Mouse (Mus musculus): ENCODE results near the gene Gdf3.
A peak's percentile ranks its signal among the peaks of the same experiment; 100 is the strongest.
"Not testable (repeated sequence)": the region's sequence is repeated elsewhere in the genome, so short reads cannot be mapped to it uniquely, and the experiment has no call there.

Gdf3 gene

DNA sequence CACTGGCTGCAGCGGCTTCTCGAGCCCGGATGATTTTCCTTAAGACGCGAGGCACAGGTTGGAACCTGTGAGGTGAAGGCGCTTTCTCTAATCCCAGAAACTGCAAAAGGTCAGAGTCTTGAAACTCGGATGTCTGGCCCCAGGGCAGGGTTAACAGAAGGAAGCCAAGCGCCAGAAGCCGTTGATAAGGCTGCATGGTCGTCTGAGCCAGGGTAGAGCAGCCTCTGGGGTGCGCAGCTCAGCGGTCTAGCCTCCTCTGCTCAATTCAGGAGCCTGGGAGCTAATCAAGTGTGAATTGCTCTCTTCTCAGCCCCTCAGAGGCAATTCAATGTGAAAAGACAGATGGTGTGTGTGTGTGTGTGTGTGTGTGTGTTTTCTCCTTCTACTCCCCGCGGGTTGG lies at the start of gene Gdf3:
Gene Gdf3 (minus strand): TSS at position 317 of the 400 bp plus-strand sequence.
- no peak for DNase-seq

- DNase-seq: no peak
Observed at GRCm38 (mm10) chr6:122659567-122659966, 49.7 kb upstream of the Gdf3 start.

- no peak for DNase-seq
Observed at GRCm38 (mm10) chr6:122657630-122658029, 47.7 kb upstream of the Gdf3 start.

DNA sequence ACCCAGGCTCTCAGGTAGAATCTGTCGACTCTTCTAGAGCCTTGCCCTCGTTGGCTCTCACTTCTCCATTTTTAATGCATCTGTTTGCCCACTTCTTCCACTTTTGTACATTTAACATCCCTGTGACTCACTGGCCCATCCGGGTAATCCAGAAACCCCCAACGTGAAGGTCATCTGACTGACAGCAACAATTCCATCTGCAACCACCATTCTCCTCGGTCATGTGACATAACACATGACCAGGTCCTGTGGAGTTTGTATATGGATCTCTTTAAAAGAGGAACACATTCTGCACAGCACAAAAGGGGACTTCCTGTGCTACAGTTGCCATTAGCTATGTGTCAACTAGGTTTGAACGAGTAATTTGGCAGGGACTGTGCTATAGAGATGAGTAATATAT lies 44.4 kb upstream of the Gdf3 start:
- no peak for DNase-seq

DNA sequence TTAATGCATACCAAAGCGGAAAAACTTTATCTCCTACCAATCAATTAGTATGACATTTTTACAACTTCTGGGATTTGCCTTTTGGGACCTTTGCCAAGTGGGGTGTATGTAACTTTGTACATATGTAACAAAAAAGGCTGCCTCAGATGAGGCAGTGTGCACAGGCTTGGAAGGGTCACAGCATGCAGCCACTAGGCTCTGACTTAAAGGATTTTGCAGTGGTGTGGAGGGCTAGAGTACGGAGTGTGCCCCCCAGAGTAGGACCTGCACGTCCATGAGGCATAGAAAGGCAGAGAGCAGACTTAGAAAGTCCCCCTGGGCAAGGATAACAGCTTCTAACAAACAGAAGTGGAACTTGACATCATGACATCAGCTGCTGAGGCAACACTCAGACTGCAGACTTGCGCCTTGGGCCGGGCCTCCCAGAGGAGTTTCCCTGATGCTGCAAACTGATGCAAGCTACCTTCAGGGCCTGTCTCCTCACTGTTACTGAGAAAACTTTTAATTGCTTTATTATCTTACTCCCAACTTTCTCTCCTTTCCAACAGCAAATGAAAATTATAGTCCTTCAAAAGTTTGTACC lies 40.6 kb upstream of the Gdf3 start:
- no peak for DNase-seq

DNA sequence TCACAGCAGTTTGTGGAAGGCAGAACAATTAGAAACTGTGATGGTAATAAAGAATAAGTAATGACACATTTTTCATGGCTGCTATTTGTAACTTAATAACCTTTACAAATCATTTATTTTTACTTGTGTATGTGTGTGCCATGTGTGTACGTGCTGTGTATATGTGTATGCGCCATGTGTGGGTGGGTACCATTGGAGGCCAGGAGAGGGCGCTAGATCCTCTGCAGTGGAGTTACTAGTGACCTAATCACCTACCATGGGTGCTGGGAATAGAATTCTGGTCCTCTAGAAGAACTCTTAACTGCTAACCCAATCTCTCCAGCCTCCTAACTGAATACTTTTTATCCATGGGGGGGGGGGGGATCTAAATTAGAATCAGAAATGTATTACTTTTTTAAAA lies 40.0 kb upstream of the Gdf3 start:
- DNase-seq: no peak

DNA sequence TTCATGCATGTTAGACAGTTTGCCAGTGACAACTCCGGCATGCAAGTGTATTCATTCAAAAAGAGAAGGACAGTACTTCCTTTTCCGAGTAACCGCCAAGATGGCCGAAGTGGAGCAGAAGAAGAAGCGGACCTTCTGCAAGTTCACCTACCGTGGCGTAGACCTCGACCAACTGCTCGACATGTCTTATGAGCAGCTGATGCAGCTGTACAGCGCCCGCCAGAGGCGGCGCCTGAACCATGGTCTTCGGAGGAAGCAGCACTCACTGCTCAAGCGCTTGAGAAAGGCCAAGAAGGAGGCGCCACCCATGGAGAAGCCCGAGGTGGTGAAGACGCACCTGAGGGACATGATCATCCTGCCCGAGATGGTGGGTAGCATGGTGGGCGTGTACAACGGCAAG lies 34.3 kb upstream of the Gdf3 start:
- DNase-seq: not testable (repeated sequence)

GRCm38 (mm10) chr6:122637566-122637965 lies 27.7 kb upstream of the Gdf3 start:
- not testable (repeated sequence) for DNase-seq

DNA sequence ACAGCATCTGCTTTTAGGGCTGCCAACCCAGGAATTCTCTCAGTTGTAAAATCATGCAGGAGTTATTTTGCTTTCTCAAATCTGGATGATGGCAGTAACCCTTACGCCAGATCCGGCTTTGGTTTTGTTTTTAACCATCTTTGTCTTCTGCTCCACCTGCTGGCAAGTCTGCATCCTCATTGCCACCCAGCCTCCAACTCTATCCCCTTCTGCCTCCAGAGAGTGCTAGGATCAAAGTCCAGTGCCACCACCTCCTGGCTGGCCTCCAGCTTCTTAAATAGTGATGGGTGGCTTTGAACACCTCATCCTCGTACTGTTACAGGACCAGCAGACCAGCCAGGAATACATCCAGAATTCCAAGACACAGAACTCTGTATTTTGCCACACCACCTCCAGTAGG lies 26.8 kb upstream of the Gdf3 start:
- no peak for DNase-seq

DNA sequence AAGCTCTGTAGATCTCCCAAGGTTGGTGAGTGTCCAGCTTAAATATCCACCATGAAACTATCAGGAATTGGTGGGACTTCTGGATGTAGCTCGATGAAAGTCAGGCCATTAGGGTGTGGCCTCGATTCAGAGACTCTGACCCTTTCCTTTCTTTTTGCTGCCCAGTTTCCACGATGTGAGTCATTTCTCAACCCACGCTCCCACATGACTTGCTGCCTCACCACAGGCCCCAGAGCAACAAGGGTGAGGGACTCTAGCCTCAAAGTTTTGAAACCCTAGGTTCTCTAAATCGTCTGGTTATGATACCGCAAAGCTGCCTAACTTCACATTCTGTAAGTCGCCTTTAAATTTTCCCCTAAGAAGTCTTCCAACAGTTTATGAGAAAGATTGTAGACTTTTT lies 25.4 kb upstream of the Gdf3 start:
- DNase-seq: no peak

GRCm38 (mm10) chr6:122633411-122633810 lies 23.5 kb upstream of the Gdf3 start:
- DNase-seq: no peak

- no peak for DNase-seq
Observed at GRCm38 (mm10) chr6:122627469-122628108, 17.7 kb upstream of the Gdf3 start.

- DNase-seq: no peak
Observed at GRCm38 (mm10) chr6:122626110-122626509, 16.2 kb upstream of the Gdf3 start, which contains the start of gene Dppa3. Gene Dppa3 (plus strand): TSS chr6:122626410.

DNA sequence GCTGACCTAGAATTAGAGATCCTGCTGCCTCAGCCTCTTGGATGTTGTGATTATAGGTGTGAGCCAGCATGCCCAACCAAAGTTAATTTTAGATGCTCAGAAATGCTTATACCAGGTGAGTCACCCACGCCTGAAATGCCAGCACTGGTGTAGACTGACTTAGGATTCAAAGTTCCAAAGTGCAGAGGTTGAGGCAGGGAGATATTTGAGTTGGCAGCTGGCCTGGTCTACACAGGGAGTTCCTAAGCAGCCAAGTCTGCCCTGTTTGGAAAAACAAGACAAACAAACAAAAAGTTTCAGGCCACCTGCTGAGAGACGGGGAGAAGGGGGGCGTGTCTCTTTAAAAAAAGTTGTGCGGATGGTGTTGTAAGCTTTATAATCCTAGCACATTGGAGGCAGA lies 15.3 kb upstream of the Gdf3 start:
- DNase-seq: no peak

- DNase-seq: no peak
Observed at GRCm38 (mm10) chr6:122624480-122624879, 14.6 kb upstream of the Gdf3 start.

DNA sequence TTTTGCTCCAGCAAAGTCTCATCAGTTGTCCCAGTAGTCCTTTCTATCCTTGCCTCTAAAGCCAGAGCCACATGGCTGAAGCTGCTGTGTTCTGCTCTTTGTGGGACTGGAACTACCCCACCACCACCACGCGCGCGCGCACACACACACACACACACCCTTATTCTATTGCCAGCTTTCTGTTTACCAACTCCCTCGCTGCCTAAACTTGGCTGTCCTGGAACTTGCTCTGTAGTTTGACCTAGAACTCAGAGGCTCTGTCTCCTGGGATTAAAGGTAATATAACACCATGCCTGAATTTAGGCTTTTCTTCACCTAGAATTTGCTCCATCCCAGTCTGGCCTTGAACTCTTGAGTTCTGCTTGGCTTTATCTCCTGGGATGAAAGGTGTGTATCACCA lies 11.2 kb upstream of the Gdf3 start:
- DNase-seq: no peak

GRCm38 (mm10) chr6:122616022-122616421 lies 6.1 kb upstream of the Gdf3 start:
- DNase-seq: no peak

DNA sequence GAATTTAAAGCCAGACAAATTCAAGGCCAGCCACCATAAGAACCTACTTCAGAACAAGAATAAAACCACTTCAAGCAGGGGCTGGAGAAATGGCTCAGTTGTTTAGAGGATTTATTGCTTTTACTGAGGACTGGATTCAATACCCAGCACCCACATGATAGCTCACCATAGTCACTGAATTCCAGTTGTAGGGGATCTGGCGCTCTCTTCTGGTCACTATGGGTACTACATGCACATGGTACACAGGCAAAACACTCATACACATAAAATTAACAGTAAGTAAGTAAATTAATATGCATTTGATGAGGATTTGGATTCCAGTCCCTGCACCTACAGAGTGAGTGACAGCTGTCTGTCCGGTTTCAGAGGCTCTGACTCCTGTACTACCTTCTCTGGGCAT lies 4.2 kb upstream of the Gdf3 start:
- DNase-seq: peak; percentile 31

DNA sequence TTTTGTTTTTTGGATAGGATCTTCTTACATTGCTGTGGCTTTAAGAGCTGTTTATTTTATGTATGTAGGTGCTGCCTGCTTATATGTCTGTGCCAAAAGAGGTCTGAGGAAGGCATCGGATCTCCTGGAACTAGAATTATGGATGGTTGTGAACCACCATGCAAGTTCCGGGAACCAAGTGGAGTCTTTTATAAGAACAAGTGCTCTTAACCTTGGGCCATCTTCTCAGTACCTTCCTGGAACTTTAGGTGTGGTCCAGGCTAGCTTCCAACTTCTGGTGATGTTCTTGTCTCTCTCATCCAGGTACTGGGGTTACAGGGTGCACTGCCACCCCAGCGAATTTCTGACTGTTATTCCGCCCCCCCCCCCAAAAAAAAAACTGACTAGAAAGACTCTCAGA lies 2.5 kb upstream of the Gdf3 start:
- no peak for DNase-seq

GRCm38 (mm10) chr6:122609377-122609728 lies 534 bp downstream of the Gdf3 start:
- DNase-seq: no peak

DNA sequence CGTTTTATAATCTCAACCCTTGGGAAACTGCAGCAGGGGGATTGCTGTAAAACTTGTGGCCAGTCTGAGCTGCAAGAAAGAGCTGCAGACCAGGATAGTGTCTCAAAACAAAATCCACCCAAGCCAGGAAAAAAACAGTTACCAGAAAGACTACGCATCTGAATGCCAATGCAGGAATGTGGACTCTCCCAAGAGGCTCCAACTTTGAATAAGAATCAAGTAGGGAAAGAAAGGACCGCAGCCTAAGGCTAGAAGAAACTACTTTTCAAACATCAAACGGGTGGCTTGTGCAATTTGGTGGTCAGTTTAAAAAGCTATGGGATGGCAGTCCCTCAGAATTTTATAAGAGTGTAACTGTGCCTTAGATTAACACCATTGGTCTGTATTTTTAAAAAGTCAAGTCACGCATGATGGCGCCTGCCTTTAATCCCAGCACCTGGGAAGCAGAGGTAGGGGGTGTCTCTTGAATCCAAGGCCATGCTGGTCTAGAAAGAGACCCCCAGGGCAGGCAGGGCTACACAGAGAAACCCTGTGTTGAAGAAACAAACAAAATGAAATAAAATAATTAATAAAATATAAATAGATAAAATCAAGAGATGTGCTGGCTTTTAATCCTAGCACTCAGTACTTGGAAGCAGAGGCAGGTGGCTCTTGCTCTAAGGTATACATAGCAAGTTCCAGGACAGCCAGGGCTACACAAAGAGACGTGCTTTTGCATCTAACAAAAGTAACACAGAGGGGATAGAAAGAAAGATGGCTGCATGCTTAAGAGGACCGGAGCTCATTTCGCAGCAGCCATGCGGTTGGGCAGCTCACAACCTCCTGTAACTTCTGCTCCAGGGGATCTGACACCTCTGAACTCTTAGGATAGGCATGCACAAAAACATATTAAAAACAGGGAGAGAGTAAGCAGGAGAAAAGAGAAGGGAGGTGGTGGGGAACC lies 1.2 kb downstream of the Gdf3 start:
- no peak for DNase-seq

- DNase-seq: no peak
Observed at GRCm38 (mm10) chr6:122607700-122608099, 2.2 kb downstream of the Gdf3 start.

DNA sequence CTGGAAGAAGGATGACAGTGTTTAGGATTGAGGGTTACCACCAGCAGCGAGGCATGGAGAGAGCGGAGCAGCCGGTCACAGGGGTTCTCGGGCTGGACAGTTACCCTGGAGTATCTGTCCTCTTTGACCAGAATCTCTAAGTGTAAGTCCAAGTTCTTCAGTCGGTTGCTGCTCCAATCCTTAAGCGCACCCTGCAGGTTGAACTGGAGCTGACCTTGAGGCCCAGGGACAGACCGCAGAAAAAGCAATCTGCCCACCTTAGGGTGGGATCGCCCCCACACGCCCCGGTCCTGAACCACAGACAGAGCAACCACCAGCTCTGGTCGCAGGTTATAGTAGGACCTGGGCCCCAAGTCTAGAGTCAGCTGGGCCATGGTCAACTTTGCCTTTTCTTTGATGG lies 3.2 kb downstream of the Gdf3 start:
- no peak for DNase-seq

DNA sequence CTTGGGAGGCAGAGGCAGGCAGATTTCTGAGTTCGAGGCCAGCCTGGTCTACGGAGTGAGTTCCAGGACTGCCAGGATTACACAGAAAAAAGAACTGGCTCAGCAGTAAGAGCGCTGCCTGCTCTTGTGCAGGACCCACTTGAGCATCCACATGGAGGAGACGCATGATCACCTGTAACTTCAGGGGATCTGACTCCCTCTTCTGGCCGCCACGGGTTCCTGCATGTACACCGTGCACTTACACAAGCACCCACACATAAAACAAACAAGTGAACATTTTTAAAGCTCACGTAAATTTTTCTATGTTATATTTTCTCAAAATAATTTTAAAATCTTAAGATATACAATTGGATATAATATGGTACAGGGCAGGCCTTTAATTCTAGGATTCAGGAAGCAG lies 4.4 kb downstream of the Gdf3 start:
- DNase-seq: no peak

Data from right cerebral cortex, postnatal 4 days (tissue).